Mouse (Mus musculus) NIH3T3 (cell line): ENCODE results near the gene Sh3bgr.

ENCODE experiments used
- DNase-seq: peaks from one replicate; pipeline ENCODE4 v3.0.0-alpha.2; 2012; ENCODE audit warnings: low read depth

The Sh3bgr gene

DNA sequence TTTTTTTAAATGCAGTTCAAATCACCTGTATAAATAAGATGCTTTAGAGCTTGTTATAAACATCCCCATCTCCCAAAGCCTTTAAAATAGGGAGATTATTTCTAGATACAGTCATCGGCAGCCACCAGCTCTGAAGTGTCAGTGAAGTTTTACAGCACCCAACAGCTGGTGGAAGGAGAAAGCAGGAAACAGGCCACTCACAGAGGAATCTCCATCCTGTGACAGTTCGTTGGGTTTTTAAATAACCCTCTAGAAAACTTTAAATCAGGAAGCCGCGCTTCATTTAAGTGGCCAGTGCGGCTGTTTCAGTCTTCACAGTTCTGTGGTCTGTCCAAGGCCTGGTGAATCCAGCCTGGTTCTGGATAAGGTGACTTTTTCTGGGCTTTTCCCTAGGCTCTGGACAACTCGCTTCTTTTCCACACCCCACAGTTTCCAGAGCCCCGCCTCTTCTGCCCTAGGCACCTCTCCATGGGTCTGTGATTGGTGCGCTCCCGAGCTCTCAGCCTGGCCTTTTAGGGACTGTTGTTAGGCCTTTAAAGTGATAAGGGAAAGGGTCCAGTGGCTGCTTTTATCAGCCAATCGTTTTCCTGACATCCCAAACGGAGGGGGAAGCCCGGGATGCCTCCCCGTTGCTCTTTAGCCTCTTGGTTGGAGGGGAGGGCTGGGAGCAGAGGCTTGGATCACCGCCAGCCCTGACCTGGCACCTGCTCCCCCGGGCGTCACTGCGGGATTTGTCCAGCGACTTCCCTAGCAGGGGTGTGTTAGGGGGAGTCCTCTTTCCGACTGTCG, at the start of gene Sh3bgr:
Gene Sh3bgr, plus strand, starts transcription at position 538 of the 789 bp plus-strand sequence.
- peak; percentile 4 for DNase-seq

DNA sequence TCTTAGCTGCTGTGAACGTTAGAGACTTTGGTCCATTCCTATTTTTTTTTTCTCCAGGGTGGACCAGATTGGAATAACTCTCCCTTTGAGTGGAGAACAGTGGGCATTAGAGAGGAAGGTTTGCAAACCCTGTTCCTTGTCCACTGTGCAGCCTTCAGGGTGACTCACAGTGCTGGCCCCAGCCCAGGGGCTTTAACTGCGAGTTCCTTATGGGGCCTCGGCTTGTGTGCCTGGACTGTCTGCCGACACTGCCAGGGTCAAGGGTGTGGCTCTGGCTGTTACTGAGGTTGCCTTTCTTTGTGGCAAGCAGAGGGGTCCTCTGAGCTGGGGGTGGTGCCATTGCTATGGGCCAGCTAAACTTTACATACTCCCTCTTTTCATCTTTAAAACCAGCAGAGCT, 49.3 kb upstream of the Sh3bgr start:
- DNase-seq: peak; percentile 87

DNA sequence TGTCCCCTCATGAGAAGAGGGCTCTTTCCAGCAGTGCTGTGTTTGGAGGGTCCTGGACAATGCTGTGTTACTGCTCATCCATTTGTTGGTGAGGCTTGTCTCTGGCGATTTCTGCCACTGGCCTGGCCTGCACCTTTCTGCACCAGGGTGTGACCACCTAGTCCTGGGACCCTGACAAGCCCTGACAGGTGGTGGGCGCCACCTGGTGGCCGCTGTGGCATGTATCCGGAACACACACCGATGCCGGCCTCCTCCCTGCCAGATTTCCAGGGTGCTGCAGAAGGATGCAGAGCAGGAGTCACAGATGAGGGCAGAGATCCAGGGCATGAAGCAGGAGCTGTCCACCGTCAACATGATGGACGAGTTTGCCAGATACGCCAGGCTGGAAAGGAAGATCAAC, 48.7 kb upstream of the Sh3bgr start:
- peak; percentile 87 for DNase-seq

DNA sequence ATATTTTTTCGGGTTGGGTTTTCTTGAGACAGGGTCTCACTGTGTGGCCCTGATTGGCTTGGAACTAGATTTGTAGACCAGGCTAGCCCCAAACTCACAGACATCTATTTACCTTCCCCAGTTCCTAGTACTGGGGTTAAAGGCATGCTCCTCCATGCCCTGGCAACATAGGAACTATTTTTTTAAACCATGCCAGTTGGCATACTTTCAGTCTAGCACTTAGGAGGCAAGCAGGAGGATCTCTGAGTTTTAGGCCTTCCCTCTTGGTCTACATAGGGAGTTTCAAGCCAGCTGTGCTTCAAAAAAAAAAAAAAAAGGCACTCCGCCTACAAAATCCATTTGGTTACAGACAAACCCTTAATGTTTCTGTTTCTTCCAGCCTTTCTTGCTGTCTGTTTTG, 45.8 kb upstream of the Sh3bgr start:
- no peak for DNase-seq

DNA sequence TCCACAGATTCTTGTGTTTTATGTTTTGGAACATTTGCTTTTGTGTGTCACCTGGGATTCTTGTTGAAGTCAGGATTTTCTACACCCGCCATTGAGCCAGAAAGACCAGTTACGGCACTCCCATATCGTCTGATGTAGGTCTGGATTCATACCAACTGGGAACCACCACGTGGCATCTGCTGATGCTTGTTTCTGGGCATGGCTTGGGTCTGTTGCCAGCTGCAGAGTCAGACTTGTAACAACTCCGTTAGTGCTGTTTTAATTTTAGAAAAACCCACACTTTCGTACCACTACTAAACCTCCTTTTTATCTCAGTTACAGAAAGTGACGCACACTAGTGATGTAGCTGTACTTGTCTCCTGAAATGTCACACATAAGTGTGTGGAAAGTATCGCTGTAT, 44.2 kb upstream of the Sh3bgr start:
- no peak for DNase-seq

DNA sequence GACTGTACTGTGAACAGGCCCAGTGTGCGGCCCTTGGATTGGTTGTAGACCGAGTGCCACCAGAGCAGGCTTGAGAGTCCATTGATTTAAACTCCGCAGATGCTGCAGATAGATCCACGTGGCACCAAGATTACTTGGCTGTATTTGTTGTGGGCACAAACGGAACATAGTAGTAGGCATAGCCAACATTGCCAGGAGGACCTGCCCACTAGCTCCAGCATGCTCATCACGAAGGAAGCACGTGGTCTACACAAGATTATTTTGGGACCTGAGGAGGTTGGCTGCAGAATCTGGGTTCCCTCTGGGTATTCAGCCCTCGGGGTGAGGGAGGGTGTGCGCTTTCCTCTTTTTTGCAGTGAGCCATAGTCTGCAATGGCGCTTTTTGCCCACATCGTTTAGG, 43.1 kb upstream of the Sh3bgr start:
- no peak for DNase-seq

DNA sequence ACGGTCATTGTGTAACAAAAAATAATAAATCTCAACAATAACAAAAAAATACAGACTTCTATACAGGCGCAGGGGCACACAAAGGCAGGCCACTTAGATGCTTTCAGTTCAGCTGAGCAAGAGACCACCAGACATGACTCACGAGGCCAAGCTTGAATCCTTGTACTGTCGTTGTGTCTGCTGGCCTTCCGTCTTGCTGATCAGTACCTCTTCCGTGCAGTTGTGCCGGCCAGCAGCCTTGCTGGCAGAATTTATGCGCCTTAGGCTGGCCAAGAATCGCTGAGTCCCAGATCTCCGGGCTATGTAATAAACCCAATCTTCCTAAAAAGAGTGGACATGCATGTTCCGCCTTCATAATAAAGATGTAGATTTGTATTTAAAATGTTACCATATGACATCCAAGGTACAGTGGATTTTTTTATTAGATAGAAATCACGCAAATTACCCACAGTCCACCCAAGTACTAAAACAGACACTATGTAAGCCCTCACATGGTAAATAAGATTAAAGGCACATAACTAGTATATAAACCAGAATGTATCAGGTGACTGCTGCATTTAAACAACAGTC, 41.7 kb upstream of the Sh3bgr start:
- no peak for DNase-seq

DNA sequence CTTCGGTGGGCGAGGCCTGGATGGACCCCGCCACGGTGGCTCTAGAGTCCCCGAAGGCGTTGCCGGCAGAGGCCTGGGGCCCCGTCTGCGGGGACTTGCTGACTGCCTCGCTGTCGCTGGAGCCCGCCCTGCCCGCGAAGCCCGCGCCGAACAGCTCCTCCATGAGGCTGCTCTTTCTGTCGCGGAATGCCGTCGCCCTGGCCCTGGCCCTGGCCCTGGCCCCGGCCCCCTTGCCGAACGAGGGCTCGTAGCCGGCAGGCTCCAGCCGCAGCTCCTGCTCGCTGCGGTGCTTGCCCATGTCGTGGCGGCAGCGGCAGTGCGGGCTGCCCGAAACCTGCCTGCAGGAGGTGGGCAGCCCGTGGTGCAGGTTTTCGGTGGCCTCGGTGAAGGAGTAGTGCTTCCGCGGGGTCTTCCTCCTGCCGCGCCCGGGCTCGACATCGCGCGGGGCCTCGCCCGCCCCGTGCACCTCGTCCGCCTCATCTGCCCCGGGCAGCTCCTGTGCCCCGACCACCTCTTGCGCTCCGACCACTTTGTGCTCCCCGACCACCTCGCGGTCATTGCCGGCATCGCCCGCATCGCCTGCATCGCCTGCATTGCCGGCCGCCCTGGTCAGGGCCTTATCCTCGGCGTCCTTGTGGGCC, 41.0 kb upstream of the Sh3bgr start:
- no peak for DNase-seq

DNA sequence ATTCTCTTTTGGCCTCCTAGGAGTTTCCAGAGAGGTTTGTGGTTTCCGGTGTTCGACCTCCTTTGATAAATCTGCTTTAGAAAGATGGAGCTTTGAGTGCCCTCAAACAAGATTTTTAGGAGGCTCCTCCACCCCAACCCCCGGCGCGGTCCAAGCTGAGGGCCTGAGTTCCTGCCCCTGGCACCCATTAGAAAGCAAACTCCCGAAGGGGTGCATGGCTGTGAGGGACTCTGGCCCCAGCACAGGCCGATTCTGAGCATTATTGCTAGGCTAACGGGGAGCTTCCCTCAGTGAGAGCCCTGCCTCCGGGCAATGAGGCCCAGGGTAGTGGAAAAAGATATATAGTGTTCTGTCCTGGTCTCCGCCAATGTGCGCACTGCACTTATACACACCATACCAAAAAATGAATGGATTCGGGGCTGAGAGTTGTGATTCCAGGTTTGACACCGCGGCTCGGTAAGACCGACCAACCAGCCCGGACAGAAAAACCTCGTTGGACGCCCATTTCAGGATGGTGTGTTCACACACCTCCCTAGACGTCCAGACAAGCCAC, 40.4 kb upstream of the Sh3bgr start:
- DNase-seq: no peak

DNA sequence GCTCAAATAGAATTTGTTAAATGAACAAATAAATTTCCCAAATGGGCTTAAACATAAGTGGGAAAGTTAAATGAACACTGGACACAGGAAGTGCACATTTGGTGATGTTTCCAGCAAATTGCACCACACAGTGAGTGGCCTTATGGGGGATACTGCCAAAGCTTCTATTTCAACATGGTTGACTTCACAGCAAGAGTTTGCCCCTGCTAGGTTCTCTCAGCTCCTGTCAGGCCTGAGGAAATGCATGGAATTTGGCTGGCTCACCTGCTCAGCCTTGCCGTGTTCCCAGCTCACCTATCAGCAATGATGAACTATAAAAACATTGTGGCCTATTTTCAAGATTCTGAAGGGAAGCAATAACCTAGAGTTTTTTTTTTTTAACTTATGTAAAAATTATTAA, 39.3 kb upstream of the Sh3bgr start:
- no peak for DNase-seq

DNA sequence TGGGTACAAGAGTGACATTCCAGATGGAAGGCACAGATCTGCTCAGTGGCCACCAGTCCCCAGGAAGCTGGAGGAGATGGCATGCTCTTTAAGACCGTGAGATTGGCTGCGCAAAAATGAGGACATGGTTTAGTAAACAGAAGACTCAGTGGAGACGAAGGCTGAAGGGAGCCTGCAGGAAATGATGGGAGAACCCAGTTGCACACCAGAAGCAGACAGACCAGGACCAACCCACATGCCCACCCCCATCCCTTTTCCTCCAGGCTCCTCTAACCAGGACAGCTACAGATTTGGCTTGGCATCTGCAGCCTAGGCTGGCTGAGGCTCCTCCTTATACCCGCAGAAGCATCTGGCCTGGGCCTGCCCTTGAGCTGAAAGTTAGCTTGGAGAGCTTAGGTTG, 38.9 kb upstream of the Sh3bgr start:
- no peak for DNase-seq

DNA sequence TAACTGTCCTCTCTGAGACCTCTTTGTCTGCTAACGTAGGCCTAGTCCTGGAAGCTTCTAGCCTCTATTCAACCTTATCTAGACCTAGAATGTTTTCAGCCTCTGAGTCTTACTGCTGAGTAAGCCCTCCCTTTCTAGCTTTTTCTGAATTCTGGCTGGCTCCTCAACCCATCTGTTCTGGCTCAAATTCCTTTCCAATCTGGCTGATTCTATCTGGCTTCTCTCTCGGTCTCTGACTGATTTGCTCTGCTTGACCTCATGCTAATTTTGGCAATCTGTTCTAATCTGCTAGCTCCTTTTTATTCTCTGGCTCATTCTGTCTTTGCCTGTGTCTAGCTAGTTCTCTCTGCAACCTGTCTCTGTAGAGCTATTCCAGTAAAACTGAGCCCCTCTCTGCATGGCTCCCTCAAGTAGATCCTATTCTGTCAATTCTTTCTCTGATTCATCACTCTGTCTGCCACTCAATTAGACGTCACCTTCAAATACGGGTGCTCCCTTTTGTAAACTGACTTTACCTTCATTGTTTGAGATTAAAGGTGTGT, 34.5 kb upstream of the Sh3bgr start:
- DNase-seq: peak; percentile 6

DNA sequence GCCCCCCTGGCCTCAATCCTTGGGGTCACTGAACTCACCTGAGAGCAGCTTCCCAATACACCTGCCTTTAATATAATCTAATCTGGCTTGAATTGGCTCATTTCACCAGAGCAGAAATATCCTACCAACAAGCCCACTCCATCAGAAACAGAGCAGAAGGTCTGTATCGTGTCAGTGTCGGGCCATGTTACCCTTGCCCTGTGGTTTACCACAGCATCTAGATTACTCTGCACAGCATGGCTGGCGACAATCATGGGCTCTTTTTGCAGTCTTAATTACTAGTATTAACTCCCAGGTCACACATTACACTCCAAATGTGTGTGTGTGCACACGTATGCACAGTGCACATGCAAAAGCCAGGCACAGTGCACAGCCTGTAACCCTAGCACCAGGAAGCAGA, 31.4 kb upstream of the Sh3bgr start:
- no peak for DNase-seq

DNA sequence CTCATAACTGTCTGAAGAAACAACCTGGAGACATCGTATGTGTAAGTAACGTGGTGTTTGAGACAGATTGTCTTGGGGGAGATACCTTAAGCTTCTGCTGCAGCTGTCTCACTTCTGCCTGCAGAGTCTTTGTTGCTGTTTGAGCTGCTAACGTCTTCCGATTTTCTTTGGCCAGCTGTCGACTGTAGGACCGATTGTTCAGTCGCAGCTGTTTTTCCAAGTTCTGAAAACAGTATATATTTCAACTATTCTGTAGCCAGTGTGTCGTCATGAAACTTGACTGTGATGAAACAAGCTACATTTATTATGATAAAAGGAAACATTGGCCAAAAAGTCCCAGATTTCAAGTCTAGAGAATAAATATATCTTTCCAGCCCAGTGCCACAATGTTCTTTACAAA, 26.6 kb upstream of the Sh3bgr start:
- no peak for DNase-seq

DNA sequence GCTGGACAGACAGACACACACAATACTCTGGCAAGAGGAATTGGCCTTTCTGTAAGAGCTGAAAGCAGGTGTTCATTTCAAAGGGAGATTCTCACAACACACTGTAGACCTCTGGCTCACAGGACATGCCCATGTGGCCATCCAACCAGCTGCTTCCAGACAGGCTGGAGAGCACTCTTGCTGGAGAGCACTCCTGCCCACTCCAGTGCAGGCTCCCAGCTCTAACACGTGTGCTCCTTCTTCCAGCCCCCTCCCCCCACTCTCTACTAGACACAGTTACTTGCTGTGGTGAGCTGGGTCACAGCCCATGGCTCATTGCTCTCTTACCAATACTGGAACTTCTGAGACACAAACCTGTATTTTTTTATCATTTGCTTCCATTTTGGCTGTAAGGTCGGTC, 24.9 kb upstream of the Sh3bgr start:
- DNase-seq: no peak

DNA sequence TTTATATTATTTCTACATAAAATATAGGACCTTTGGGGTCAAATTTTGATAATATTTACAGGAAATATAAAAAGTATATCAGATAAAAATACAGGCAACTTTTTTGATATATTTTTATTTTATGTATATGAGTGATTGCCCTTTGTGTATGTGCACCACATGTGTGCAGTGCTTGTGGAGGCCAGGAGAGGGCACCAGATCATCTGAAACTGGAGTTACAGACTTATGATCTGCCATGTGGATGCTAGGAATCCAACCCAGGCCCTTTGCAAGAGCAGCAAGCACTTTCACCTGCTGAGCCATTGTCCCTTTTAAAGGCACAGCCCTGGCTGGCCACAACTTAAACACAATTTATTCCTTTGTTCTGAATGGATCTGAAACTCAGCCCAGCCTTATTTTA, 21.1 kb upstream of the Sh3bgr start:
- no peak for DNase-seq

DNA sequence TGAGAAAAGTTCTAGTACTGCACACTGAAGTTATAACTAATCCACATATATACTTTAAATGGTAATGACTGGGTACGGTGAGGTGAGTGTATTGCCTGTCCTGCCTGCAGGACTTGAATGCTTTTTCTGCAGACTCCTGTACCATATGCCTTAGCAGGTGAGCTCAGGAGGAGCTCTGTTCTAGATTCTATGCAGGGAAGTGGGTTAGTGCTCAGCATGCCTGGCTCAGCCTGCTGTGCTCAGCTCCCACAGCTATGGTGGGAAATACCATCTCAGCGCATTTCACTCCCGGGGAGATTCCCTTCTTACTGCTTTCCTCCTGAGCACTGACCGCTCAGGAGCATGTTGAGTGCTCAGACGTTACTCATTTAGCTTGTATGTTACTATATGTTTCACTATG, 12.6 kb upstream of the Sh3bgr start:
- DNase-seq: no peak

DNA sequence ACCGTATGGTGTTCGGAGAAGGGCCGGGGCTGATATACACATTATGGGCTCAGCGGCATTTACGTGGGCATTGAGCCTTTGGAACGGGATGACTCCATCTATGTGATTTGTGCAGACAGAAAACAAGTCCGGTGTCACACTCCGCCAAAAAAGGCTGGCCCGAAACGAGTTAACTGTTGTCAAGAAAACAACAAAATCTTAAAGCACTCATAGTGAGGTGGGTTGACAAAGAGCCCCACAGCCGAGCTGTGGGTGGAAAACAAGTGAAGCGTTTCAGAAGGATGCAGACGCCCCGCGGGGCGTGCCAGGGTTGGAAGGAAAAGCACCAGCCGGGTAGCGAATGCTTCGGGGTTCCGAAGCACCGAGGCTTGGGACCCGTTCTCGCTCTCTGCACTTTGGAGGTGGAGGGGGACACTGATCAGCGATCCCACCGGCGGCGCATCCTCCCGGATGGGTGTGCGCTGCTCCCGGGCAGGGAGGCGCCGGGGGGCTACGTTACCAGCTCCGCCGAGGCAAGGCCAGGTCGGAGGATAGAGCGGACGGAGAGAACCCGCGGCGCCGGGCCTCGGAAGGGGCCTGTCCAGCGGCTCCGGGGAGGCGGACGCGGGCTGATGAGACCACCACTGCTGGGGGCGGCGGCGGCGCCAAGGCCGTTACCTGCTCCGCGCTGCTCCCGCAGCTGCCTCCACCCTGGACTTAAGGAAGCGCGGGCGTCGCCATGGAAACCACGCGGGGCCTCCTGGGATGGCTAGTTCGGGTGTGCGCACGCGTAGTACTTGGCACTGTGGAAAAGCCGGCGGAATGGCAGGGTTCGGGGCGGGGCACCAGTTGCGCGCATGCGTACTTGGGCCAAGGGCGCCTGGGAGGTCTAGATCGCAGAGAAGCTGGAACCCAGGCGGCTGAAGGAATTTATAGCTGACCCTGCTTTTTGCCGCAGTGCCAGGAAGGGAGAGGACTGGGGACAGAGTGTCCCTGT, 8.4 kb upstream of the Sh3bgr start, which contains the start of gene Lca5l:
Gene Lca5l, minus strand, starts transcription at position 741 of the 976 bp plus-strand sequence.
- peak; percentile 99 for DNase-seq

DNA sequence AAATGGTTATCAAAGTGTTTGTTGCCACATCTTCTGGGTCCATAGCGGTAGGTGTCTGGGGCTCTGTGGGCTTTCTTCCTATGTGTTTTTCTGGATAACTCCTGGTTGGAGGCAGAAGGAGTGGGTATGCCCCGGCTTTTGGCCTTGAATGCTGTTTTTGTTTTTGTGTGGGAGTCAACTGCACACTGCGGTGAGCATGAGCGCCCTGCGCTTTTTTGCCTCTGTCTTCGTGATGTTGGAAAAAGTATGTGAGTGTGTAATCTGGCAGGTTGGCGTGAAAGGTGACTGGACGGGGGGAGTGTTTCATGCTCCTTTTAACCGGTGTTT, 415 bp downstream of the Sh3bgr start:
- DNase-seq: no peak

DNA sequence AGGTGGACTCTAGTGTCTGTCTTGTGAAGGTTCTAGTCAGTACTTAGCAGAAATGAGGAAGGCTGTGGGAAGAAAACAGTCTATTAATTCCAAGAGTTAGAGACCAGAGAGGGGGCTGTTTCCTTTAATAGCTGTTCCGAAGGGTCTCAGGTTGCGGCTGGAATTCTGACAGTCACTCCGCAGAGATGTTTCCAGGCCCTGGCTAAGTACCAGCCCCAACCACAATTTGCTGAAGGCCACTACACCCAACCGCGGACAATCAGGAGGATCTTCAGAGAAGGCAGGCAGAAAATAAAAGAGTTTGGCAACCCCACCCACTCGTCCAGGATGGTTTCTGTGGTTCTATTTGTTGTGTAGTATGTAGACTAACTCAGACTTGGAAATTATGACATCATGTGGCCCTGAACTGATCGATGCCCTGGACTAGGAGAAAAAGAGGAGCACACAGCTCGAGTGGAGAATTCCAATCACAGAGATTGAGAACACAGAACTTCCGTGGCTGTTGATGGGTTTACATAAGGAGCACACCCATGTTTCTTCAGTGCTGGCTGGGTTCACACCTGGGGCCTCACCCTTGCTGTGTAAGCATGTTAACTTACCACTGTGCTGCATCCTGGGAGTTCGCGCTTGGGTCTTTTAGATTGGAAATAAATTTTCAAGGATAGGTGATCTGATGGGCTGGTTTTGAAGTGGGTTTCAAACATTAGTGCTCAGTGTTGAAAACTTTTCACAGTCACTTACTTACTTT, 1.4 kb downstream of the Sh3bgr start:
- no peak for DNase-seq

DNA sequence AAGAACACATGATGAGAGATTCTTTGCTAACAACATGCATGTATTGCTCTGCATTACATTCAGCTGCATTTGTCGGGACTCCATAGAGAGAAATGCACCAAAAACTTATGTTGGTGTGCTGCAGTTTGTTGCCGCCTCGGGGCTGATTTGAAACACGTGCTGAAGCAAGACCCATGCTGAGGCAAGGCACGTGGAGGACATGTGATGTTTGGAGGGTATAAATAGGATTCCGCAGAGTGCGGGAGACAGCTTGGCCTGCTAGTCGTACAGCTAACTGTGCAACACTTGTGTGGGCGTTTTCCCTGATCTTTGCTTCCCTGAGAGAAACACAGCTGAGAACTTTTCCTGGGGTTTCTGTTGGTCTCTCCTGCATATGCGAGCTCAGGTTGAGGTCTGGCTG, 9.5 kb downstream of the Sh3bgr start:
- peak; percentile 43 for DNase-seq
